Mouse (Mus musculus) retina, embryonic 14.5 days (tissue): ENCODE results near the gene Sgf29.
"Not testable (repeated sequence)": the region's sequence is repeated elsewhere in the genome, so short reads cannot be mapped to it uniquely, and the experiment has no call there.

ENCODE experiments used
- DNase-seq: peaks from one replicate; pipeline ENCODE4 v3.0.0-alpha.2; 2015; ENCODE audit warnings: low spot score

The Sgf29 gene

GRCm38 (mm10) chr7:126688156-126688555, 39.0 kb downstream of the Sgf29 start:
- DNase-seq, result not testable (repeated sequence)

DNA sequence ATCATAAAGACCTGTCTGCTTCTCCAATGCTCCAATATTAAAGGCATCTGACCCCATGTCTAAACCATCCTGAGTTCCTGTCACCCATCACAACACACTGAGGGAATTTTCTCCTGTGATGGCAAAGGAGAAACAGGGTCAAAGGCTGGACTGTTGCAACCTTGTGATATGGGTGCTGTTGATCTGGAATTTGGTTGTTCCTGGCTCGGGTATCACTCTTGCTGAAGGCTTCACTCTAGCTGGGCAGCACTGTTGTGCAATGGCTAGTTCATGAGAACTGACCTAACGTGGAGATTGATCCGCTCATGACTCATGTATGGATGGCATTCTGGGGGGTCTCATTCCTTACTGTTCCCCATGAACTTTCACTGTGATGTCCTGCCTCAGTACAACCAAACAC, 39.9 kb downstream of the Sgf29 start:
- DNase-seq, result no peak

- no peak for DNase-seq
These were observed 41.6 kb downstream of the Sgf29 start for GRCm38 (mm10) chr7:126690737-126691136.

DNA sequence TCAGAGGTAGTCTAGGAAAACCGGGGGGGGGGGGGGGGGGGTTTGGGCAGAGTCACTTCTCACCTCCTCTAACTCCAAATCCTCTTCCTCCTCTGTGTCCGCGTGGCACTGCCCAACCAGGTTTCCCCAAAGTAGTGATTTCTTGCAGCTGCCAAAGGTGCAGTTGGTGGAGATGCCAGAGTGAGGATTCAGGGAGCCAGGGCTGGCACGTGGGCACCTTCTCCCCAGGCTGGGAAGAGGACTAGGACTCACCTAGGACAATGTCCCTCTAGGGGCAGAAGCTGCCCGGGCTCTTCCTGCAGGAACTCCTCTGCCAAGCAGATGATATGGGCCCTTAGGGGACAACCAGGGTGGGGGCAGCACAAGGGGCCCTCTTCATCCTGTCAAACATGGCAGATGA, 42.6 kb downstream of the Sgf29 start:
- no peak for DNase-seq

DNA sequence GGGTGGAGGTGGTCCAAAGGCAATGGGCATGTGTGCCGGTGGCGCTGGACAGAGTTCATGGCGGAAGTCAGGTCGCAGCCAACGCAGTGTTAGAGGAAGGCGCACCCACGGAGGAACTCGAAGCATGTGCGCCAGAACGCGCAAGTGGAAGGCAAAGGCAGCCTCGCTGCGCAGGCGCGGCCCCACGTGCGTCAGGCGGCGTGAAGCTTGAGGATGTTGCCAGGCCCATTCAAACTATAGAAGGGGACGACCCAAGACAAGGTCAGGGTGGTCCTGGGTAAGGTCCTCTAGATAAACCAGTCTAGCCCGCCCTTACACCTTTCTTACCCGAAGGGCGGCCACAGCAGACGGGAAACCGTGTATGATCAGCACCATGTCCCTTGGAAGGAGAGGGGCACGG, 43.3 kb downstream of the Sgf29 start:
- no peak for DNase-seq

GRCm38 (mm10) chr7:126693256-126693655, 44.1 kb downstream of the Sgf29 start:
- peak; percentile 89 for DNase-seq

DNA sequence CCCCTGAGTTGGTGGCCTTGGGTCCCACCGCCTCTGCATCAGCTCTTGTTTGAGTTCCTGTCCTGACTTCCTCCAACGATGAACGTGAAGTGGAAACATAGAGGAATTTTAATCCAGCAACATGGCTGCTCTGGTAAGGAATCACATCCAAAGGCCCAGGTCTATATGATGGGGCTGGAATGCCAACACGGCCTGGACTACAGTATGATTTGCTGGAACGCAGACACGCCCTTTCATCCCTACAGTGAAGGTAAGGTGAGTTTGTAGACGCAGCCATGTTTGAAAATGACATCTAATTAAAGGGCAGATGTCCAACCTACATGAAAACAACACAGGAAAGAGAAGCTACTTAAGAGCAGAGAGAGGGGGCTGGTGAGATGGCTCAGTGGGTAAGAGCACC, 44.7 kb downstream of the Sgf29 start:
- no peak for DNase-seq

- no peak for DNase-seq
These were observed 45.4 kb downstream of the Sgf29 start for GRCm38 (mm10) chr7:126694441-126695051.

- DNase-seq, result no peak
These were observed 46.1 kb downstream of the Sgf29 start, which contains the start of gene Bola2 for GRCm38 (mm10) chr7:126695210-126695611. TSS of gene Bola2 (plus strand) at chr7:126695401.

DNA sequence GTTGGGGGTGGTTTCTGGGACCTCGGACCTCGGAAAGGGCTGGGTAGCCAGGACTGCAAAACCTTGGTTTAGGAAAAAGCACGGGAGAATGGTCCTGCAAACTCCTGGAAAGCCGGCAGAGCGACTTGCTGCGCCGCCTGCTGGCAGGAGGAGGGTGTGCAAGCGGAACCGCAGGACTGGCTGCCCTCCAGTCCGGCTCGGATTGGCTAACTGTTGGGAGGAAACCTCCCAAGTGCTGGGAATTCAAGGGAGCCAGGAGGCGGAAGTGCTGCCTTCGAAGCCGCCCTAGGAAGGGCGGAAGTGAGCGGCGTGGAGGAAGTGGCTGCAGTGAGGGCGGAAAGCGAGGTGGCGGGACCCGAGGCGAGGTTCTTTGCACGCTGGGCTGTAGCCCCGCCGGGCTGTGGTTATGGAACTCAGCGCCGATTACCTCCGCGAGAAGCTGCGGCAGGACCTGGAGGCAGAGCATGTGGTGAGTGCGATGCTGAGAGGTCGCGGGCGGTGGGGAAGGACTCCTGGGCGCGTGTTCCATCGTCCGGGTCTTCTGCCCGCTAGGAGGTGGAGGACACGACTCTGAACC, 46.6 kb downstream of the Sgf29 start, which contains the start of gene Slx1b:
Gene Slx1b, minus strand, starts transcription at position 154 of the 577 bp plus-strand sequence.
- peak; percentile 99 for DNase-seq

- no peak for DNase-seq
These were observed 47.2 kb downstream of the Sgf29 start for GRCm38 (mm10) chr7:126696303-126696702.

DNA sequence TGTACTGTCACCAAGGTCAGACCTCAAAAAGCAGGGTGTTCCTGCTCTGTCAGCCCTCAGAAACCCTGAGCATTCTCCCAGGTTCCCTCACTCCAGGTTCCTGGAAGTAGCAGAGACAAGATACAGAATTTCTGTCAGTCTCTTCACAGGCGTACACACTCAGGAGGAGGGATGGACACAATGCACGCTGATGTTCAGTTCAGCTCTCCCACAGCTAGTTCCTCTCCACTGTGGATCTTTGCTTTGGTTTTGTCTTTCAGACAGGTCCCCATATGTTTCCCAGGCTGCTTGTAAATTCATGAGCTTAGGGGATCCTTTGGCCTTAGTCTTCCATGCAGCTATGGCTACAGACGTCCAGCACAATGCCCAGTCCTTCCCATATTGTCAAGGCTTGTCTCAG, 47.8 kb downstream of the Sgf29 start:
- DNase-seq, result no peak

DNA sequence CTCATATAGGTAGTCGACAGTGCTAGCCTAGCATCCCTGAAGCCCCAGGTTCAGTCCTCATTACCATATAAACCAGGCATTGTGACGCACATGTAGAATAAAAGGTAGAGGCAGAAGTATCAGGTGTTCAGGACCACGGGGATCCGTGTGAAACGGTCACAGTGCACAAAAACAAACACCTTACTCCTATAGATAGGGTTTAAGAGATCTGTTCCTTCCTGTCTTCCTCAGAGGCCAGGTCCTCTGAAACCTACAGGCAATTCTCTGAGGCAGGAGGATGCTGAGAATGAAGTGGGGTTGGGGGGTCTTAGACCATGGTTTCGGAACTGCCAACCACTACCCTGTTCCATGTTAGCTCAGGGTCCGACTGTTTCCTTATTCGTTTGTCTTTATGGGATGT, 48.7 kb downstream of the Sgf29 start:
- DNase-seq, result no peak

- no peak for DNase-seq
These were observed 51.2 kb downstream of the Sgf29 start for GRCm38 (mm10) chr7:126700063-126701015.

GRCm38 (mm10) chr7:126701070-126701469, 52.0 kb downstream of the Sgf29 start:
- peak; percentile 97 for DNase-seq

DNA sequence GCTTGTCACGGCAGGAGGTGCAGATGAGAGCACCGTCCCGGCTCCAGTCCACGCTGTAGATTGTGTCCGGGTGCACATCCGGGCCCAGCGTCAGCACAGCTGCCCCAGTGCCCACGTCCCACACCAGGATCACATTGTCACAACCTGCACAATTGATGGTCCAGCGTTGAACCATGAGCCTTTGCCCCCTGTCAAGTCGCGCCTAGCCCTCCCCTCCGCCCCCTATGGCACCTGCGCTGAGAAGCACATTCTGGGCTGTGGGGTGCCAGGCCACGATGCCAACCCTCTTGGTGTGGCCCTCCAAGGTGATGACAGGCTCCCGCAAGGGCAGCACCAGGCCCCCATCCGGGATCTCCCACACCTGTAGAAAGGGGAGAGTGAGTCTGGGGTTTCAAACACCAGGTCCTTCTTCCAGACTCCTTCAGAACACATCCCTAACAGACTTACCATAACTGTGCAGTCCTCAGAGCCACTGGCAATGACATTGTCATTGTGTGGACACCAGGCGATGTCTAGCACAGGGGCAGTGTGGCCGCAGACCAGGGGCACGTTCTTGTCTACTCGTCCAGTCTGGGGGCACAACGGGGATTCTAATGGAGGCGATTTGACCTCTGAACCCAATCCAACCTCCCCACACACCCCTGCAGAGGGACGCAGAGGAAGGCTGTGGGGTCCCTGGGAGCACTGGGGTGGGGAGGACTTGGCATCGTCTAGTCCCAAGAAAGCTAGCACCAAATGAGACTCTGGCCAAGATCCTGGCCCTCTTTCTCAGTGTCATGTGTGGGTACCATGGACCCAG, 52.6 kb downstream of the Sgf29 start:
- DNase-seq, result no peak

GRCm38 (mm10) chr7:126702358-126702757, 53.2 kb downstream of the Sgf29 start:
- DNase-seq, result no peak

DNA sequence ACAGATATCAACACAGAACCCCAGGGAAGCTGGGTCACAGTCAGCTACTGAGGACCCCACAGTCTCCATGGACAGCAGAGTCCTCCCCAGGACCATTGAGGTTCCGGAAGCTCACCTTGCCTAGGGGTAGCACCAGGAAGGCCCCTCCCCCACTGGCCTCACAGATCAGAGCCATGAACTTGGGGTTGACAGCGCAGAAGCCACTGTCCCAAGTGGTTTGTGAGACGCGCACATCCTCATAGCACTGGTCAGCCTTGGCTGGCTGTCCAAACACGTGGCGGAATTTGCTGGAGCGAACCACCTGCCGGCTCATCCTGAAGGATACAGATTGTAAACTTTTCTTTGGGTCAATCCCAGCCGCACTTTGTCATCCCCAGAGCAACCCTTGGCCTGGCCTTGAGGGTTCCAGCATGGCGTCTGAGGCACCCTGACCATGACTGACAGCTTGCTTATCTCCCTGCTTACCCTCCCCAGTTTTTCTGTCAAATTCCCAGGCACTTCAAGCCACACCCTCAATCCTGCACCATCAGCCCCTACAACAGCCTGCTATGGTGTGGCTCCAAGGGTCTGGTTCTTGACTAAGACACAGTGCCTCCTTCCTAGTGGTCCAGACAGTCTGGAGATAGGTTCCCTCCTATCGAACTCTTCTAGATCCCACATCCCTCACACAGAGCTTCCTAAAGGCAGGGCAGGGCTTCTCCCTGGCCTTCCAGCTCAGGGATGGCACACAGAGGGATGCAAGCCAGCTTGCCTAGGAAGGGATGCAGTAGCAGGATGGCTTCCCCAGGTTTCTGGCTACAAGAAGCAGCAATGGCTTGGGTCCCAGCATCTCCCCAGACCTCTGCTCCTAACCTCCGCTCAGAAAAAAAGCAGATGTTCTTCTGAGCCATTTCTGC, 54.0 kb downstream of the Sgf29 start:
- no peak for DNase-seq

- no peak for DNase-seq
These were observed 54.6 kb downstream of the Sgf29 start for GRCm38 (mm10) chr7:126703757-126704077.

GRCm38 (mm10) chr7:126704121-126704980, 55.2 kb downstream of the Sgf29 start:
- DNase-seq, result peak; percentile 80
